8 mouse cellular contexts compared by ENCODE assay signal in the genomic region with DNA sequence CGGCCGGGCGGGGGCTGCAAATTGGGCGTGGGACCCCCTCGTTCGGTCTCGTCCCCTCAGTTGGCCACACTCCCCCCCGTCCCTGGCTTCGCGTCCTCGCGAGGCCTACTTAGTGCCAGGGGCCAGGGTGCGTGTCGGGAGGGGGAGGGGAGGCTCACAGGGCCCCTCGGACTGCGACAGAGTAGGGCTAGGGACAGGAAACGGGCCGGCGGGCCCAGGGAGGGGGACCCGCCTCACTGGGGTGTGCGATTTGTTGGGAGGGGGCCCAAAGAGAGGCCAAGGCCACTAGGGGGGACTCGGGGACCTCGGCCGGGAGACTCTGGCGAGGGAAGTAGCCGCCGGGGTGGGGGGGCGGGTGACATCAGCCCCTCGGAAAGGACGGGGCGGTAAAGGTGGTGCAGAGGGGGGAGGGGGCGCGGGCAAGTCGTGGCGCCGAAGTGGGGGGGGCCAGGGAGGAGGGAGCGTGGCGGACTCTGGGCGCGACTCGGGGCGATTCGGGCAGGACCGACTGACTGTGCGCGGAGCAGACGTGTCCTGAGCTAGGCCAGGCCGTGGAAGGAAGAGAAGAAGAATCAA. TPM values are rescaled to one million over a fixed set of nuclear protein-coding genes. Genes with fewer than 3 reads are reported as not detected.
A peak's percentile ranks its signal among the peaks of the same experiment; 100 is the strongest.
DNase-seq lines count a peak whose midpoint lies in the region; ATAC-seq lines count a peak whose summit lies in the region.

No protein-coding gene starts in this region.

- H3K79me2 ChIP-seq in macrophage (ENCODE audit: inconsistent target): peaks cover 53% of the 10 kb centered on the region

- peak overlapping the region; percentile 43 for H3K27ac ChIP-seq in macrophage

- under 1% methylated on average over 48 of the region's 48 CpGs for WGBS in macrophage (ENCODE audit: missing documents)

- peak overlapping the region; percentile 50 for H3K4me3 ChIP-seq in macrophage (ENCODE audit: inconsistent target)

- ATAC-seq in hematopoietic stem cell, adult 5-6 weeks (replicated peaks in 1 of 2; ENCODE audit: insufficient read depth in 1 of 2, low FRiP score in 2 of 2, low TSS enrichment in 1 of 2, low read depth in 1 of 2, poor library complexity in 2 of 2, severe bottlenecking in 2 of 2): peak; percentile 3 to 6; a peak in 3 of 4 replicates

- peak; percentile 76 for DNase-seq in NIH3T3 (ENCODE audit: low read depth)
- DNase-seq in cerebellum, adult 9-10 months: peak; percentile 80
- peak; percentile 73 for DNase-seq in forelimb bud, embryonic 11.5 days (ENCODE audit: low read depth, low spot score)
- peak; percentile 42 to 55 for DNase-seq in left cerebral cortex, adult 18-20 months (ENCODE audit: low spot score in 2 of 2)
- peak; percentile 79 to 80 for DNase-seq in right cerebral cortex, postnatal 10 days (ENCODE audit: low spot score in 2 of 2)
- DNase-seq in urinary bladder, postnatal 25 days (ENCODE audit: low spot score): peak; percentile 72

- no peaks in the 10 kb centered on the region for H3K36me3 ChIP-seq in macrophage (ENCODE audit: inconsistent target)

RNA-seq across cellular contexts. Expression of gene Gm20721, which starts 15.8 kb away (rescaled TPM):
- 6.4 and 9.1 TPM in 2 replicates for total RNA-seq in hematopoietic stem cell, adult 5-6 weeks (2017)
- total RNA-seq in left cerebral cortex, adult 18-20 months (2021): 1 to 10 TPM; 2.4 to 2.7 TPM
- total RNA-seq in macrophage (2018; cell fraction: chromatin; rRNA removed): under 1 TPM in 1 of 26 experiments, not detected in 25; 0.33 TPM
- total RNA-seq in macrophage (2018; cell fraction: cytosol; rRNA removed): 1 to 10 TPM in 19 of 26 experiments, under 1 TPM in 7; 0.22 to 3.9 (median 1.3) TPM
- under 1 TPM in 7 of 26 experiments, not detected in 19; 0.29 to 1.00 (median 0.40) TPM for total RNA-seq in macrophage (2018; cell fraction: nucleus; rRNA removed)
- 0.79 to 12.4 TPM (median 1.1 TPM) in 3 replicates for polyA plus RNA-seq in macrophage (2018)

RNA-seq across cellular contexts. Expression of gene Gnas, which starts 46.6 kb away (rescaled TPM):
- total RNA-seq in hematopoietic stem cell, adult 5-6 weeks (2017): 245 and 262 TPM in 2 replicates
- 1,000 to 10,000 TPM; 1,817 to 1,846 TPM for total RNA-seq in left cerebral cortex, adult 18-20 months (2021)
- 100 to 1,000 TPM; 101 to 298 (median 163) TPM for total RNA-seq in macrophage (2018; cell fraction: chromatin; rRNA removed)
- total RNA-seq in macrophage (2018; cell fraction: cytosol; rRNA removed): 100 to 1,000 TPM; 612 to 859 (median 697) TPM
- 100 to 1,000 TPM; 146 to 349 (median 236) TPM for total RNA-seq in macrophage (2018; cell fraction: nucleus; rRNA removed)
- 589 to 618 TPM (median 597 TPM) in 3 replicates for polyA plus RNA-seq in macrophage (2018)

Comparison
In these comparisons a context has a peak if more than half of its experiments do, and no peak if none do; other contexts are left out.
1. Peak in every context shown above with its lines: DNase-seq, ATAC-seq, H3K4me3 ChIP-seq and H3K27ac ChIP-seq.